Mouse (Mus musculus) midbrain, embryonic 12.5 days (tissue): Measurements from ENCODE around the gene Rac2. TPM values are rescaled to one million over a fixed set of nuclear protein-coding genes. Genes with fewer than 3 reads are reported as not detected.
A peak's percentile ranks its signal among the peaks of the same experiment; 100 is the strongest.

ENCODE experiments used
- ATAC-seq: fragments of 200-750 bp; cut with Nextera tagmentation; 2 replicates; pipeline ENCODE4 v1.8.0; 2017; ENCODE audit warnings: low read depth, moderate TSS enrichment, moderate library complexity; ENCODE audit not compliant: low FRiP score
- H3K27ac ChIP-seq: fragments of 300-500 bp; sonication (generic); replicated peaks from 2 replicates; pipeline ENCODE4 v1.5.1; 2016; ENCODE audit warnings: mild to moderate bottlenecking
- H3K27me3 ChIP-seq: fragments of 300-500 bp; sonication (generic); 2 replicates; pipeline ENCODE4 v1.6.1; 2016; ENCODE audit warnings: mild to moderate bottlenecking
- H3K36me3 ChIP-seq: fragments of 300-500 bp; sonication (generic); 2 replicates; pipeline ENCODE4 v1.6.1; 2016
- H3K4me1 ChIP-seq: fragments of 300-500 bp; sonication (generic); 2 replicates; pipeline ENCODE4 v1.6.1; 2016
- H3K4me2 ChIP-seq: fragments of 300-500 bp; sonication (generic); replicated peaks from 2 replicates; pipeline ENCODE4 v1.6.1; 2016; ENCODE audit warnings: mild to moderate bottlenecking, moderate library complexity
- H3K4me3 ChIP-seq: fragments of 300-500 bp; sonication (generic); 2 replicates; pipeline ENCODE4 v1.5.1; 2016; ENCODE audit warnings: mild to moderate bottlenecking
- H3K9ac ChIP-seq: fragments of 300-500 bp; sonication (generic); replicated peaks from 2 replicates; pipeline ENCODE4 v1.6.1; 2016; ENCODE audit warnings: mild to moderate bottlenecking, moderate library complexity
- H3K9me3 ChIP-seq: fragments of 300-500 bp; sonication (generic); 2 replicates; pipeline ENCODE4 v1.6.1; 2016; ENCODE audit warnings: mild to moderate bottlenecking
- WGBS: fragments of 180-500 bp; shearing (Covaris S2); methylation state at CpG from one replicate; pipeline ENCODE4 v1.1.7; 2016; 5-methylcytosine and 5-hydroxymethylcytosine counted together
- polyA plus RNA-seq: library from polyadenylated mRNA; unstranded; fragments of >200 nt; fragmentation: Nextera tagmentation; extraction: Ambion mirVana; gene quantifications from 2 replicates; pipeline ENCODE4 v1.2.1, GENCODE M21; 2016

Rac2 gene
- polyA plus RNA-seq, 1 experiment from 2014 or later: 6.9 TPM

DNA sequence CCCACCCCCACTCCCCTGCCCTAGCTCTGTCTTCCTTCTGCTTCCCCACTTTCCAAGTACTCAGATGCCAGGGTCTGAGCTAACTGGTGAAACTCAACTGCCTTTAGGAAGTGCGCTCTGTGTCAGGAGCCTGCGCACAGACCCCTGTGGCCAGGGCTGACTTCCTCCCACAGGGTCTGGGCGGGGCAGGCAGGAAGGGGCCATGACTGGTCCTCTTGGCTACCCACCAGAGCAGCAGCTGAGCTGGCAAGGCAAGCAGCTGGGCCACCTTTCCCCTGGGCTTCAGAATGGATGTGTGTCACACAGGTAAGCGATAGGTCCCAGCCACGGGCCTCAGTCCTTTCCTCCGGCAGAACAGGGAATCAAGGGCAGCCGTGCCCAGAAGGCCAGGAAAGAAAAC is 24.3 kb upstream of the Rac2 start, which contains the start of gene Cyth4:
Gene Cyth4 (plus strand): TSS at position 134 of the 400 bp plus-strand sequence.
- Histone ChIP-seq H3K27me3 (no peaks in the 10 kb centered on the region), H3K4me2 (no peak within 1 kb of the TSS), H3K4me1 (no peaks in the 10 kb centered on the region), H3K4me3 (no peak within 1 kb of the TSS), H3K9ac (no peak within 1 kb of the TSS), H3K36me3 (no peaks in the 10 kb centered on the region), H3K9me3 (no peaks in the 10 kb centered on the region), H3K27ac (no peak within 1 kb of the TSS)
- no peak for ATAC-seq
- 88% methylated on average over 7 of the region's 7 CpGs for WGBS

DNA sequence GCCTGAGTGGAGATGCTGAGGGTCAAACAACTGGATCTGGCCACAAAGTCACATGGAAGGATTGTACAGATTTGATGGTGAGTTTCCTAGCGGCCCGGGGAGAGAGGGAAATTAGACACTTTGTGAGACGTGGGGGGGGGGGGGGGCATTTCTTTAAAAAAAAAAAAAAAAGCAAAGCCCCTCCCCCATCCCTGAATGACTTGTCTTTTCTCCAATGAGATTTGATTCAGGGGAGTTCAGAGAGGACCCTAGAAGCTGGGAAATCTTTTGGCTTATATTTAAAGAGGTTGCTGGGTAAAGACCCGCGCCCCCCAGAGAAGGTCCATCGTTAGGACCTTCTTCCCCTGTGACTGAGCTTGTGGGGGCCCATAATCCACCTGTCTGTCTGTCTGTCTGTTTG is 23.9 kb upstream of the Rac2 start:
- Histone ChIP-seq H3K4me2 (no peak overlapping the region), H3K27me3 (no peaks in the 10 kb centered on the region), H3K4me1 (no peaks in the 10 kb centered on the region), H3K9me3 (no peaks in the 10 kb centered on the region), H3K36me3 (no peaks in the 10 kb centered on the region), H3K9ac (no peak overlapping the region), H3K4me3 (no peak overlapping the region), H3K27ac (no peak overlapping the region)
- no peak for ATAC-seq
- whole genome bisulfite sequencing: 88% methylated on average over 6 of the region's 6 CpGs

DNA sequence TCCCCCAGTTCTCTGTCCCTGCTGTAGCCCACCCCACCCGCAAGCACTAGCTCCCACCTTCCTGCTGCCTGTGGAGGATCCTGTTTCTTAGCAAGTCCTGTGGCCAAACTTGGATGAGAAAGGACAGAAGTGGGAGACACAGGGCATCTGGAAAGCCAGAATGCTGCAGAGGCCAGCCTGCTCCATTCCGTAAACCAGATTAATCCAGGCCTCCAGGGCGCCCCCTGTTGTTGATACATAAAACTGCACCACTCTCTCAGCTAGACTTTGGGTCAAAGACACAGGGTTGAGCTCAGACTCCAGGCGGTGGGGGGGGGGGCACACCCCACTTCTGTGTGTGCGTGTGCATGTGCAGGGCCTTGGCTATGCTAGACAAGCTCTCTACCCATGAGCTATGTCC is 22.9 kb upstream of the Rac2 start:
- no peaks in the 10 kb centered on the region for H3K36me3 ChIP-seq
- H3K4me2 ChIP-seq: no peak overlapping the region
- H3K27ac ChIP-seq: no peak overlapping the region
- no peaks in the 10 kb centered on the region for H3K9me3 ChIP-seq
- no peaks in the 10 kb centered on the region for H3K27me3 ChIP-seq
- ATAC-seq: no peak
- no peaks in the 10 kb centered on the region for H3K4me1 ChIP-seq
- no peak overlapping the region for H3K9ac ChIP-seq
- no peak overlapping the region for H3K4me3 ChIP-seq
- 64% methylated on average over 5 of the region's 5 CpGs for WGBS

DNA sequence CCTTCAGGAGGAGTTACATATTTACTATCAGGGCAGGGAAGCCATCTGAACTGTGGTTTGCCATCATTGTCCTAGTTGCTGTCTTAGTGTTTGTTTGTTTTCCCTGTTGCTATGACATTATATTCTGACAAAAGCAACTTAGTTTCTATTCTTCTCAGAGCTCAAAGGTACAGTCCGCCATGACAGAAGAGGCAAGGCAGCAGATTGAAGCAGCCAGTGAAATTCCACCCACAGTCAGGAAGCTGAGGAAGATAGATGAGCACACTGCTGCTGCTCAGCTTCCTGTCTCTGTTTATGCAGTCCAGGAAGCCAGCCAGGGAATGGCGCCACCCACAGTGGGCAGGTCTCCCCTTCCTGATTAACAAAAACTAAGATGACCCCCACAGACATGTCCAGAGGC is 22.2 kb upstream of the Rac2 start:
- ATAC-seq: no peak
- Histone ChIP-seq H3K27me3 (no peaks in the 10 kb centered on the region), H3K9me3 (no peaks in the 10 kb centered on the region), H3K9ac (no peak overlapping the region), H3K36me3 (no peaks in the 10 kb centered on the region), H3K4me1 (no peaks in the 10 kb centered on the region), H3K4me2 (no peak overlapping the region), H3K4me3 (no peak overlapping the region), H3K27ac (no peak overlapping the region)
- 84% methylated on average over 2 of the region's 2 CpGs for WGBS

DNA sequence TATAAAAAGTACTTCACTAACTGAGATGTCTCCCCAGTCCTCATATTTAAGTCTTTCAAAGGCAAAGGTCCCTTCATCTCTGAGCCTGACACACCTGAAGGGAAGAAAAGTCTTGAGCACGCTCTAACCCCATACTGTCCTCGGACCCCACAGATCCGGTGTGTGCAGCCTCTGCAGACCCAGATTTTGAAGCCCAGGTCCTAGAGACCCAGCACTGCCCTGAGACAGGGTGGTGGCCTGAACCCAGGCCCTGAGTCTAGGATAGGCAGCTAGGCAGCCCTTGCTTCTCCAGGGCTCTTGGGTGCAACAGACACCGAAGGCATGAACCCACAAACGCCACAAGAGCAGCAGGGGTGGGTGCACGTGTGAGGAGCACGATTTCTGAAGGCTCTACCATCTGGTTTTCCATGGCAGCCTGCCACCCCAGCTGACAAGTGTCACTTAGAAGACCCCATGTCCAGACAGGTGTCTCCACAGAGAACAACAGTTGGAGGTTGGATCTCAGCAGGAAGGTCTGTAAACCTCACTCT is 21.4 kb upstream of the Rac2 start:
- Histone ChIP-seq H3K27ac (no peak overlapping the region), H3K27me3 (no peaks in the 10 kb centered on the region), H3K9ac (no peak overlapping the region), H3K4me3 (no peak overlapping the region), H3K4me2 (no peak overlapping the region), H3K4me1 (no peaks in the 10 kb centered on the region), H3K9me3 (no peaks in the 10 kb centered on the region), H3K36me3 (no peaks in the 10 kb centered on the region)
- ATAC-seq: no peak
- 88% methylated on average over 7 of the region's 7 CpGs for WGBS

DNA sequence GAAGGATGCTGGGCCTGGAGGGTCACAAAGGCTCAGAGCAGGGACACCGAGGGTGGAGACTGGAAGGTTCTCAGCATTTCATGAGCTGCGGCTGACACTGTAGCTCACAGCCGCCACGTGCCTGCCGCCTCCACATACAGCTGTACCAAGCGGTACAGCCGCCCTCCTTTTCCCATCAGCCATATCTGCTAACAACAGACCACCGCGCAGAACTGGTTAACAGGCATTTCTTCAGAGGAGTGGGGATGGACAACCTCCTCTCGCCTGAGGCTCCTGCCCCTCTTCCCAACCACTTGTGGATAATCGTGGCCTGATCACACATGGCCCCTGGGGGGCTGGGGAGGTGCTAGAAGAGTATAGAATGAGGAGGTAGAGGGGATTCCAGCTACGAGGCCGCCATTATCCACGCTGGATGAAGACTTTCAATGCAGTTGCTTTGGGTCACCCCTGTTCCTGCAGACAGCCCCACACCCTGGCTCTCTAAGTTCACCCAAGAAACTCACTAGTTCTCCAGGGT is 19.9 kb upstream of the Rac2 start:
- no peaks in the 10 kb centered on the region for H3K27me3 ChIP-seq
- no peaks in the 10 kb centered on the region for H3K9me3 ChIP-seq
- no peak overlapping the region for H3K4me2 ChIP-seq
- no peak for ATAC-seq
- no peak overlapping the region for H3K4me3 ChIP-seq
- H3K36me3 ChIP-seq: no peaks in the 10 kb centered on the region
- H3K4me1 ChIP-seq: 0 out of 2 replicates have a peak, but pooled peaks cover 2% of the 10 kb centered on the region
- no peak overlapping the region for H3K9ac ChIP-seq
- no peak overlapping the region for H3K27ac ChIP-seq
- WGBS: 82% methylated on average over 14 of the region's 14 CpGs

DNA sequence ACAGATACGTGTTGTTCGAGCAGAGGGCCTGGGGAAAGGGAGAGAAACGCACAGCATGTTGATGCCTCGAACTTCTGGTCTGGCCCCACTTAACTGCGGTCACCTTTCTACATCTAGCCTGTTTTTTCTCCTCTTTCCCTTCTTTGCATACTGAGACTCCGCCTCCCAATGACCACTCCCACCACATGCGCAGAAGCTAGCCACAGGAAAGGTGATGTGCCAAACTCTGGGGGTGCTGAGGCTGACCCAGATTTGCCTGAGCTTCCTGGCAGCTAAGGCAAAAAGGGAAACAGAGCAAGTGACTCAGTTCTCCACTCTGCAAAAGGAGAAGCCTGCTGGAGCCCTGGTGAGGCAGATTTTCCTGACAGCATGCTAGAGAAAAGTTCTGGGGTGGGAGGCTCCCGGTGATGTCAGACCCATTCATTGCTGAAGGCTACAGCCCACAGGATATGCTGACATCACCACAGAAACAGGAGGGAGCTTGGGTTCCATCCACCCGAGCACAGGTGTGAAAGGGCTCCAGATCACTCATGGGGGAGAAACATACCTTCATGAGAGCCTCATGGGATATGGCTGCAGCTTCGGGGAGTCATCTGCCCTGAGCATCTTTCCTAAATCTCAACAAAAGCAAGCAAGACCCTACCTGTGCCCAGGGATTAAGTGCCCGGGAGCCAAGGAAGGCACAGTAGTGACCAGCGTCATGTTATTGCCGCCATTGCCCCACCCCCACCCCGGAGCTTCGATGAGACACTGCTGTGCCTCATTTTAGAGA is 19.3 kb upstream of the Rac2 start:
- H3K4me2 ChIP-seq: no peak overlapping the region
- H3K4me1 ChIP-seq: 0 out of 2 replicates have a peak, but pooled peaks cover 2% of the 10 kb centered on the region
- WGBS: 70% methylated on average over 15 of the region's 15 CpGs
- no peak for ATAC-seq
- no peak overlapping the region for H3K9ac ChIP-seq
- H3K4me3 ChIP-seq: no peak overlapping the region
- H3K9me3 ChIP-seq: no peaks in the 10 kb centered on the region
- 0 out of 2 replicates have a peak overlapping the region, but pooled peaks have one; percentile 6 for H3K27ac ChIP-seq
- no peaks in the 10 kb centered on the region for H3K27me3 ChIP-seq
- H3K36me3 ChIP-seq: no peaks in the 10 kb centered on the region

DNA sequence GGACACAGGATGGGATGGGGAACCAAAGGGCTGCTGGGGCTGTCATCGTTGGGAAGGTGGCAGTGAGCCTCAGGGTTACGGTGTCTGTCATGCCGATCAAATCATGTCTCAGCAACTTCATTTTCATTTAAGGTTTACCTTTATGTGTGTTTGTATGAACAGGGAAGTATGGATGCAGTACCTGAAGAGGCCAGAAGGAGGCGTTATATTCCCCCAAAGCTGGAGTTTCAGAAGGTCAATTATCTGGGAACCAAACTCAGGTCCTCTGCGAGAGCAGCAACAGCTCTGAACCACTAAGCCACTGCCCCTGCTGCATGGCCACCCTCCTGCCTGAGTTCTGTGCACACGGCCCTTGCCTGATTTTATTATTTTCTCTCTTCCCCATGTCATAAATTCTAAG is 18.2 kb upstream of the Rac2 start:
- 0 out of 2 replicates have a peak, but pooled peaks cover 2% of the 10 kb centered on the region for H3K4me1 ChIP-seq
- H3K4me2 ChIP-seq: no peak overlapping the region
- 0 out of 2 replicates have a peak, but pooled peaks cover 3% of the 10 kb centered on the region for H3K27me3 ChIP-seq
- no peak overlapping the region for H3K27ac ChIP-seq
- H3K9ac ChIP-seq: no peak overlapping the region
- no peak for ATAC-seq
- WGBS: 80% methylated on average over 6 of the region's 6 CpGs
- H3K36me3 ChIP-seq: no peaks in the 10 kb centered on the region
- H3K9me3 ChIP-seq: no peaks in the 10 kb centered on the region
- H3K4me3 ChIP-seq: no peak overlapping the region

DNA sequence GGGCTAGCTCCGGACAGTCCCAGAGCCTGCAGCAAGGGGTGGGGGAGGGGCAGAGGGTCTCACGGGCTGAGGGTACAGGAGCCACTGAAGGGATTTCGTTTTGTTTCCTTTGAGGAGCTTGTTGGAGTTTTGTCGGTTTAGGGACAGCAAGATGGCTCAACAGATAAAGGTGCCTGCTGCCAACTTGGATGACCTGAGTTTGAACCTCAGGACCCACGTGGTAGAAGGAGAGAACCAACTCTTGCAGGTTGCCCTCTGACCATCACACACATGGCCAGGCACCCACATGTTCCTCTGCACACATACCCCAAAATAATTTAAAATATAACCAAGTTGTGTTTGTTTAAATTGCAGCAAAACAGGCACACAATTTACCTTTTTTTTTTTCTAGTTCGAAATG is 17.4 kb upstream of the Rac2 start:
- H3K4me1 ChIP-seq: 0 out of 2 replicates have a peak, but pooled peaks cover 2% of the 10 kb centered on the region
- 75% methylated on average over 6 of the region's 6 CpGs for WGBS
- H3K4me2 ChIP-seq: no peak overlapping the region
- no peak for ATAC-seq
- H3K4me3 ChIP-seq: no peak overlapping the region
- peaks cover 1% of the 10 kb centered on the region for H3K9me3 ChIP-seq
- no peaks in the 10 kb centered on the region for H3K36me3 ChIP-seq
- H3K9ac ChIP-seq: no peak overlapping the region
- H3K27ac ChIP-seq: no peak overlapping the region
- H3K27me3 ChIP-seq: 0 out of 2 replicates have a peak, but pooled peaks cover 3% of the 10 kb centered on the region

DNA sequence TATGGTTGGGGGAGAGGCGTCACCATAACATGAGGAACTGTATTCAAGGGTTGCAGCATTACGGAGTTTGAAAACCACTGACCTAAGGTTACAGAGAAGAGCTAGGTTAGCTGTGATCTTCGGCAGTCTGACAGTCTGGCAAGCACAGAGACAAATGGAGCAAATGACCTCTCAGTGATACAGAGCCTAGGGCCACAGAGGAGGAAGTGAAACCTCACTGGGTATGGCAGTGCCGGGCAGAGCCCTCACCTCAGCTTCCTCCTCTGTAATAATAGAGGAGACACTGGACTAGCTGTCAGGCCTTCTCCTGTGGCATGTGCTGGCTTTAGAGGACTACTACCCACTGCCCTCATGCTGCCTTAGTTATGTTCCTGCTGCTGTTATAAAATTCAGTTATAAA is 16.3 kb upstream of the Rac2 start:
- Histone ChIP-seq H3K27ac (no peak overlapping the region), H3K4me1 (0 out of 2 replicates have a peak, but pooled peaks cover 2% of the 10 kb centered on the region), H3K4me2 (no peak overlapping the region), H3K9ac (no peak overlapping the region), H3K4me3 (no peak overlapping the region), H3K9me3 (peaks cover 6% of the 10 kb centered on the region), H3K36me3 (no peaks in the 10 kb centered on the region), H3K27me3 (0 out of 2 replicates have a peak, but pooled peaks cover 3% of the 10 kb centered on the region)
- WGBS: 90% methylated on average over 4 of the region's 4 CpGs
- ATAC-seq: no peak

DNA sequence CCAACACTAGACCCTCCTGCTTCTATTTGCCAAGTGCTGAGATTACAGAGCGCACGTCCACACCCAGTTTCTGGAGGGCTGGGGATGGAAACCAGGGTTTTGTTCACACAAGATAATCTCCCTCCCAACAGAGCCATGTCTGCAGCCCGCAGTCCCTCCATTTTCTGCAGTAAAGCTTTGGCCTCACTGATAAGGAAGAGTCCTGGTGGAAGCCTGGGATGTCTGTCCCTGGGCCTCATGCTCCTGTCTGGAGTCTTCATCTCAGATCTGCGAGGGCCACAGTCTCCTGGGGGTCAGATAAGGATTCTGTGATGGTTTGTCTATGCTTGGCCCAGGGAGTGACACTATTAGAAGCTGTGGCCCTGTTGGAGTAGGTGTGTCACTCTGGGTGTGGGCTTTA is 15.5 kb upstream of the Rac2 start:
- Histone ChIP-seq H3K27me3 (0 out of 2 replicates have a peak, but pooled peaks cover 3% of the 10 kb centered on the region), H3K36me3 (no peaks in the 10 kb centered on the region), H3K4me2 (no peak overlapping the region), H3K4me1 (0 out of 2 replicates have a peak, but pooled peaks cover 2% of the 10 kb centered on the region), H3K27ac (no peak overlapping the region), H3K4me3 (no peak overlapping the region), H3K9me3 (peaks cover 6% of the 10 kb centered on the region), H3K9ac (no peak overlapping the region)
- no peak for ATAC-seq
- WGBS: 71% methylated on average over 4 of the region's 4 CpGs
